Mouse (Mus musculus): ENCODE data around the gene Syt8. TPM values are rescaled to one million over a fixed set of nuclear protein-coding genes. Genes with fewer than 3 reads are reported as not detected.

Syt8 gene
- total and polyA plus RNA-seq, 3 experiments, result not detected

GRCm38 (mm10) chr7:142442081-142442907 lies 7.6 kb downstream of the Syt8 start:
- peak in 1 of 2 experiments; percentile 27 for DNase-seq
- H3K27ac ChIP-seq, result no peak overlapping the region

GRCm38 (mm10) chr7:142442908-142443420 lies 8.3 kb downstream of the Syt8 start:
- Histone ChIP-seq H3K79me2 (replicated peaks; ENCODE audit: control insufficient read depth, insufficient read depth, low read length) (no peaks in the 10 kb centered on the region), H3K4me1 (ENCODE audit: control insufficient read depth, insufficient read depth, low read length) (peaks cover 3% of the 10 kb centered on the region; the same call in 1 of the 2 replicates), H3K4me3 (no peak overlapping the region), H3K27me3 (ENCODE audit: control insufficient read depth, insufficient read depth, low read length) (no peaks in the 10 kb centered on the region), H3K9ac (ENCODE audit: low read depth, low read length) (no peak overlapping the region), H3K36me3 (ENCODE audit: control insufficient read depth, insufficient read depth, low read length) (no peaks in the 10 kb centered on the region), H3K27ac (no peak overlapping the region)
- intact Hi-C loops (cut with DNase I), result loop anchor here (5.0 kb wide), 1 partner anchor 34 kb away; no protein-coding TSS in a partner anchor
- DNase-seq, result no peak
- TF ChIP-seq EP300 (IDR thresholded peaks at IDR 0.05; ENCODE audit: insufficient read depth, low read depth, low read length), result no peak
- no peak for TF ChIP-seq POLR2A (IDR thresholded peaks at IDR 0.05; ENCODE audit: insufficient read depth, low read depth, low read length)
- TF ChIP-seq CTCF (IDR thresholded peaks at IDR 0.05), result no peak
- 90% methylated on average over 7 of the region's 7 CpGs for WGBS

More at GRCm38 (mm10) chr7:142442081-142442907, 7.6 kb downstream of the Syt8 start:
- intact Hi-C loops (cut with DNase I), result loop anchor here (5.0 kb wide), 1 partner anchor 35 kb away; no protein-coding TSS in a partner anchor
- peaks cover 3% of the 10 kb centered on the region; the same call in 1 of the 2 replicates for H3K4me1 ChIP-seq (ENCODE audit: control insufficient read depth, insufficient read depth, low read length)
- TF ChIP-seq EP300 (IDR thresholded peaks at IDR 0.05; ENCODE audit: insufficient read depth, low read depth, low read length) (no peak), CTCF (IDR thresholded peaks at IDR 0.05) (no peak), POLR2A (IDR thresholded peaks at IDR 0.05; ENCODE audit: insufficient read depth, low read depth, low read length) (no peak)
- no peaks in the 10 kb centered on the region for H3K79me2 ChIP-seq (replicated peaks; ENCODE audit: control insufficient read depth, insufficient read depth, low read length)
- H3K27me3 ChIP-seq (ENCODE audit: control insufficient read depth, insufficient read depth, low read length), result no peaks in the 10 kb centered on the region
- H3K4me3 ChIP-seq, result no peak overlapping the region
- H3K9ac ChIP-seq (ENCODE audit: low read depth, low read length), result no peak overlapping the region
- WGBS, result 57% methylated on average over 9 of the region's 9 CpGs
- no peaks in the 10 kb centered on the region for H3K36me3 ChIP-seq (ENCODE audit: control insufficient read depth, insufficient read depth, low read length)

- no peaks in the 10 kb centered on the region for H3K36me3 ChIP-seq (ENCODE audit: control insufficient read depth, insufficient read depth, low read length)
- H3K4me1 ChIP-seq (ENCODE audit: control insufficient read depth, insufficient read depth, low read length), result peaks cover 3% of the 10 kb centered on the region; the same call in 1 of the 2 replicates
- no peaks in the 10 kb centered on the region for H3K79me2 ChIP-seq (replicated peaks; ENCODE audit: control insufficient read depth, insufficient read depth, low read length)
- TF ChIP-seq CTCF (IDR thresholded peaks at IDR 0.05), result no peak
- TF ChIP-seq EP300 (IDR thresholded peaks at IDR 0.05; ENCODE audit: insufficient read depth, low read depth, low read length), result no peak
- no peak for TF ChIP-seq POLR2A (IDR thresholded peaks at IDR 0.05; ENCODE audit: insufficient read depth, low read depth, low read length)
- H3K27me3 ChIP-seq (ENCODE audit: control insufficient read depth, insufficient read depth, low read length), result no peaks in the 10 kb centered on the region
- H3K27ac ChIP-seq, result no peak overlapping the region
- no peak for DNase-seq
- WGBS, result 90% methylated on average over 5 of the region's 5 CpGs
- no peak overlapping the region for H3K9ac ChIP-seq (ENCODE audit: low read depth, low read length)
- intact Hi-C loops (cut with DNase I), result loop anchor here (5.0 kb wide), 1 partner anchor 34 kb away; no protein-coding TSS in a partner anchor
- no peak overlapping the region for H3K4me3 ChIP-seq
Measured at GRCm38 (mm10) chr7:142443474-142443873, 8.8 kb downstream of the Syt8 start.

- no peak for TF ChIP-seq EP300 (IDR thresholded peaks at IDR 0.05; ENCODE audit: insufficient read depth, low read depth, low read length)
- no peak for TF ChIP-seq POLR2A (IDR thresholded peaks at IDR 0.05; ENCODE audit: insufficient read depth, low read depth, low read length)
- TF ChIP-seq CTCF (IDR thresholded peaks at IDR 0.05), result no peak
- H3K27ac ChIP-seq, result no peak overlapping the region
- intact Hi-C loops (cut with DNase I), result loop anchor here (5.0 kb wide), 1 partner anchor 33 kb away; no protein-coding TSS in a partner anchor
- H3K79me2 ChIP-seq (replicated peaks; ENCODE audit: control insufficient read depth, insufficient read depth, low read length), result no peaks in the 10 kb centered on the region
- no peak overlapping the region for H3K4me3 ChIP-seq
- H3K9ac ChIP-seq (ENCODE audit: low read depth, low read length), result no peak overlapping the region
- no peaks in the 10 kb centered on the region for H3K27me3 ChIP-seq (ENCODE audit: control insufficient read depth, insufficient read depth, low read length)
- no peaks in the 10 kb centered on the region for H3K36me3 ChIP-seq (ENCODE audit: control insufficient read depth, insufficient read depth, low read length)
- DNase-seq, result peak in 1 of 2 experiments; percentile 16
- WGBS, result 82% methylated on average over 6 of the region's 6 CpGs
- peaks cover 3% of the 10 kb centered on the region; the same call in 1 of the 2 replicates for H3K4me1 ChIP-seq (ENCODE audit: control insufficient read depth, insufficient read depth, low read length)
Measured at GRCm38 (mm10) chr7:142444171-142444570, 9.5 kb downstream of the Syt8 start.

GRCm38 (mm10) chr7:142445324-142445723 lies 10.7 kb downstream of the Syt8 start:
- H3K27ac ChIP-seq, result no peak overlapping the region

More at GRCm38 (mm10) chr7:142445324-142445723, 10.7 kb downstream of the Syt8 start:
- whole genome bisulfite sequencing, result 92% methylated on average over 6 of the region's 6 CpGs
- peaks cover 3% of the 10 kb centered on the region; the same call in 1 of the 2 replicates for H3K4me1 ChIP-seq (ENCODE audit: control insufficient read depth, insufficient read depth, low read length)
- H3K9ac ChIP-seq (ENCODE audit: low read depth, low read length), result no peak overlapping the region
- H3K27me3 ChIP-seq (ENCODE audit: control insufficient read depth, insufficient read depth, low read length), result no peaks in the 10 kb centered on the region
- intact Hi-C loops (cut with DNase I), result no loop called here
- no peak overlapping the region for H3K4me3 ChIP-seq
- H3K79me2 ChIP-seq (replicated peaks; ENCODE audit: control insufficient read depth, insufficient read depth, low read length), result no peaks in the 10 kb centered on the region
- no peak for DNase-seq
- H3K36me3 ChIP-seq (ENCODE audit: control insufficient read depth, insufficient read depth, low read length), result no peaks in the 10 kb centered on the region
- TF ChIP-seq POLR2A (IDR thresholded peaks at IDR 0.05; ENCODE audit: insufficient read depth, low read depth, low read length), result no peak
- TF ChIP-seq CTCF (IDR thresholded peaks at IDR 0.05), result no peak
- no peak for TF ChIP-seq EP300 (IDR thresholded peaks at IDR 0.05; ENCODE audit: insufficient read depth, low read depth, low read length)
